Mouse (Mus musculus) heart, adult 2 months (tissue): ENCODE measurements around the gene Galnt18.

Experiments
- CTCF ChIP-seq: fragments of 200-600 bp; IDR thresholded peaks from 2 replicates; pipeline ENCODE4 v1.8.1; 2022; ENCODE audit warnings: antibody characterized with exemption, mild to moderate bottlenecking, moderate library complexity
- POLR2A ChIP-seq: fragments of 200-500 bp; IDR thresholded peaks from 2 replicates; pipeline ENCODE4 v1.6.1; 2011; ENCODE audit warnings: mild to moderate bottlenecking, low read depth, low read length, control low read depth; ENCODE audit not compliant: insufficient read depth

DNA sequence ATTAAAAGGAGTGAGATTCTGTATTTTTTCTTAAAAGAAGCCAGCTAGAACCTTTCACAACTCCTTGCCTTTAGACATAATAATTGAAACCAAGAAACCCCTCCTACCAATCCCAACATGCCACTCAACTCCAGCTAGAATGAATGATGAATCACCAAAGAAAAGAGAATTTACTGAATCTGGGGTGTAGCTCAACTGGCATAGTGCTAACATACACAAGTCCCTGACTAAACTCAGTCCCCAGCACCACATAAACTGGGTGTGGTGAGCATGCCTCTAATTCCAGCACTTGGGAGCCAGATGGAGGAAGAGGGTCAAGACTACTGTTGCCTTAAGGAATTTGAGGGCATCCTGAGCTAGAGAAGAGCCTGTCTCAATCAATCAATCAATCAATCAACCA is 83.6 kb downstream of the Galnt18 start:
- TF ChIP-seq CTCF (no peak), POLR2A (no peak)
